Mouse (Mus musculus) urinary bladder, postnatal 36 days (tissue): ENCODE data around the gene Gm17387.

Experiments used
- DNase-seq, 2 experiments: peaks; one replicate each; pipeline ENCODE4 v3.0.0; 2022; ENCODE audit warnings: low spot score in 2 of 2, mixed read lengths in 1 of 2

The Gm17387 gene

GRCm38 (mm10) chr7:141028831-141029230, at the start of gene Gm17387:
Gene Gm17387, plus strand, starts transcription at chr7:141029131.
- DNase-seq: no peak

- DNase-seq: no peak
Measured at GRCm38 (mm10) chr7:140981704-140982103, 47.2 kb upstream of the Gm17387 start.

- no peak for DNase-seq
Measured at GRCm38 (mm10) chr7:140982971-140983370, 46.0 kb upstream of the Gm17387 start.

- no peak for DNase-seq
Measured at GRCm38 (mm10) chr7:140987182-140988138, 41.5 kb upstream of the Gm17387 start.

- no peak for DNase-seq
Measured at GRCm38 (mm10) chr7:140989022-140989421, 39.9 kb upstream of the Gm17387 start.

- DNase-seq: no peak
Measured at GRCm38 (mm10) chr7:140990185-140990584, 38.7 kb upstream of the Gm17387 start.

GRCm38 (mm10) chr7:140990622-140991021, 38.3 kb upstream of the Gm17387 start:
- no peak for DNase-seq

- DNase-seq: no peak
Measured at GRCm38 (mm10) chr7:140991117-140991689, 37.7 kb upstream of the Gm17387 start.

GRCm38 (mm10) chr7:140997817-140998216, 31.1 kb upstream of the Gm17387 start:
- no peak for DNase-seq

- no peak for DNase-seq
Measured at GRCm38 (mm10) chr7:140998853-140999700, 29.9 kb upstream of the Gm17387 start.

GRCm38 (mm10) chr7:141000881-141001708, 27.8 kb upstream of the Gm17387 start:
- DNase-seq: no peak

- DNase-seq: no peak
Measured at GRCm38 (mm10) chr7:141003248-141004010, 25.5 kb upstream of the Gm17387 start.

- DNase-seq: no peak
Measured at GRCm38 (mm10) chr7:141006446-141006845, 22.5 kb upstream of the Gm17387 start.

- DNase-seq: peak in 1 of 2 experiments; percentile 61
Measured at GRCm38 (mm10) chr7:141006914-141007313, 22.0 kb upstream of the Gm17387 start.

- peak; percentile 24 to 50 for DNase-seq
Measured at GRCm38 (mm10) chr7:141008312-141008761, 20.6 kb upstream of the Gm17387 start.

- peak; percentile 60 to 82 for DNase-seq
Measured at GRCm38 (mm10) chr7:141008938-141009660, 19.8 kb upstream of the Gm17387 start.

- no peak for DNase-seq
Measured at GRCm38 (mm10) chr7:141009665-141010064, 19.3 kb upstream of the Gm17387 start.

- peak; percentile 62 to 69 for DNase-seq
Measured at GRCm38 (mm10) chr7:141010593-141010992, 18.3 kb upstream of the Gm17387 start, which contains the start of gene Ifitm3. Gene Ifitm3, minus strand, starts transcription at chr7:141010770.

- DNase-seq: no peak
Measured at GRCm38 (mm10) chr7:141011238-141011770, 17.6 kb upstream of the Gm17387 start.
